Mouse (Mus musculus): Measurements from ENCODE around the gene Manba.

GRCm38 (mm10) chr3:135592011-135592410 is 106.6 kb downstream of the Manba start:
- TF ChIP-seq CTCF (IDR thresholded peaks at IDR 0.05; ENCODE audit: low read depth) (no peak), EP300 (IDR thresholded peaks at IDR 0.05; ENCODE audit: low read depth) (no peak)
